Comparison of ENCODE assay signal across 14 mouse cellular contexts in genomic region chr2:102202211-102202770, GRCm38 (mm10). TPM values are rescaled to one million over a fixed set of nuclear protein-coding genes. Genes with fewer than 3 reads are reported as not detected.
DNase-seq lines count a peak whose midpoint lies in the region; ATAC-seq and TF ChIP-seq lines count a peak whose summit lies in the region.
"Had no signal": no experiment of that assay in that cellular context is flagged by ENCODE, and none has a peak within 500 bp of the region (broad histone marks: within the 10 kb centered on the region; RNA-seq: fewer than 3 reads in every experiment).

No protein-coding gene starts in this region.

- H3K27me3 ChIP-seq in forebrain, postnatal 0 days (ENCODE audit: insufficient read depth, low read length) = no peaks in the 10 kb centered on the region
- H3K27me3 ChIP-seq in forebrain, embryonic 12.5 days = no peaks in the 10 kb centered on the region
- no peaks in the 10 kb centered on the region for H3K27me3 ChIP-seq in neural tube, embryonic 14.5 days (ENCODE audit: control insufficient read depth, insufficient read depth, low read length)
- no peaks in the 10 kb centered on the region for H3K27me3 ChIP-seq in neural tube, embryonic 15.5 days (replicated peaks)
- H3K27me3 ChIP-seq: forebrain, embryonic 15.5 days had no signal

- no peak for TF ChIP-seq CTCF in forebrain, postnatal 0 days (IDR thresholded peaks at IDR 0.05; ENCODE audit: low read depth)

- WGBS in forebrain, postnatal 0 days = 44% methylated on average over 2 of the region's 2 CpGs
- WGBS in forebrain, embryonic 12.5 days = 79% methylated on average over 2 of the region's 2 CpGs
- 52% methylated on average over 2 of the region's 2 CpGs for WGBS in neural tube, embryonic 14.5 days
- 50% methylated on average over 2 of the region's 2 CpGs for WGBS in neural tube, embryonic 15.5 days

- peak; percentile 49; the same call in 1 of the 2 replicates for ATAC-seq in forebrain, postnatal 0 days
- ATAC-seq in forebrain, embryonic 12.5 days (ENCODE audit: low FRiP score) = no peak
- ATAC-seq in neural tube, embryonic 14.5 days (ENCODE audit: low read depth) = no peak
- ATAC-seq in neural tube, embryonic 15.5 days (ENCODE audit: low FRiP score) = no peak
- no peak for ATAC-seq in erythroid progenitor cell, adult 5-6 weeks (replicated peaks; ENCODE audit: low FRiP score, poor library complexity, severe bottlenecking)
- ATAC-seq: activated CD4-positive, CD25-positive, alpha-beta regulatory T cell, adult 4 months; forebrain, embryonic 15.5 days; hindbrain, embryonic 16.5 days; Patski had no signal

- no peak overlapping the region for H3K4me3 ChIP-seq in forebrain, postnatal 0 days (ENCODE audit: low read depth, low read length)
- H3K4me3 ChIP-seq in forebrain, embryonic 12.5 days (replicated peaks) = no peak overlapping the region
- no peak overlapping the region for H3K4me3 ChIP-seq in neural tube, embryonic 14.5 days (ENCODE audit: low read depth, low read length)
- no peak overlapping the region for H3K4me3 ChIP-seq in neural tube, embryonic 15.5 days (replicated peaks)
- H3K4me3 ChIP-seq: embryonic facial prominence, embryonic 13.5 days; forebrain, embryonic 15.5 days; heart, embryonic 13.5 days had no signal

- no peak overlapping the region for H3K4me2 ChIP-seq in forebrain, postnatal 0 days (ENCODE audit: low read depth)
- no peak overlapping the region for H3K4me2 ChIP-seq in forebrain, embryonic 12.5 days
- H3K4me2 ChIP-seq in neural tube, embryonic 14.5 days (ENCODE audit: low read depth, low read length) = no peak overlapping the region
- no peak overlapping the region for H3K4me2 ChIP-seq in neural tube, embryonic 15.5 days
- H3K4me2 ChIP-seq: embryonic facial prominence, embryonic 13.5 days; forebrain, embryonic 15.5 days; heart, embryonic 13.5 days had no signal

- H3K36me3 ChIP-seq in forebrain, postnatal 0 days (ENCODE audit: insufficient read depth) = no peaks in the 10 kb centered on the region
- no peaks in the 10 kb centered on the region for H3K36me3 ChIP-seq in forebrain, embryonic 12.5 days (replicated peaks)
- no peaks in the 10 kb centered on the region for H3K36me3 ChIP-seq in neural tube, embryonic 14.5 days (ENCODE audit: control insufficient read depth, insufficient read depth, low read length)
- H3K36me3 ChIP-seq in neural tube, embryonic 15.5 days = no peaks in the 10 kb centered on the region
- H3K36me3 ChIP-seq: embryonic facial prominence, embryonic 13.5 days; forebrain, embryonic 15.5 days; heart, embryonic 13.5 days had no signal

- H3K9me3 ChIP-seq in forebrain, postnatal 0 days (ENCODE audit: low read length) = no peaks in the 10 kb centered on the region
- H3K9me3 ChIP-seq in forebrain, embryonic 12.5 days = no peaks in the 10 kb centered on the region
- no peaks in the 10 kb centered on the region for H3K9me3 ChIP-seq in neural tube, embryonic 14.5 days (ENCODE audit: control insufficient read depth, low read length)
- no peaks in the 10 kb centered on the region for H3K9me3 ChIP-seq in neural tube, embryonic 15.5 days (replicated peaks)
- H3K9me3 ChIP-seq: embryonic facial prominence, embryonic 13.5 days; forebrain, embryonic 15.5 days; heart, embryonic 13.5 days had no signal

- peak; percentile 30 for DNase-seq in cerebellum, adult 9-11 months
- DNase-seq in cerebellum, postnatal 25 days = no peak
- DNase-seq in forebrain, postnatal 0 days = no peak
- no peak for DNase-seq in adrenal gland, adult (ENCODE audit: inconsistent age in 2 of 2, low spot score in 1 of 2)

- H3K9ac ChIP-seq in forebrain, postnatal 0 days = no peak overlapping the region
- H3K9ac ChIP-seq in forebrain, embryonic 12.5 days = no peak overlapping the region
- H3K9ac ChIP-seq in neural tube, embryonic 14.5 days (replicated peaks; ENCODE audit: low read depth, low read length) = no peak overlapping the region
- H3K9ac ChIP-seq in neural tube, embryonic 15.5 days (replicated peaks) = no peak overlapping the region
- H3K9ac ChIP-seq: embryonic facial prominence, embryonic 13.5 days; forebrain, embryonic 15.5 days; heart, embryonic 13.5 days had no signal

- no peak overlapping the region for H3K27ac ChIP-seq in forebrain, postnatal 0 days (ENCODE audit: low read depth, low read length)
- no peak overlapping the region for H3K27ac ChIP-seq in forebrain, embryonic 12.5 days
- 0 out of 2 replicates have a peak overlapping the region, but pooled peaks have one; percentile 13 for H3K27ac ChIP-seq in neural tube, embryonic 14.5 days (ENCODE audit: low read depth, low read length)
- H3K27ac ChIP-seq in neural tube, embryonic 15.5 days (replicated peaks) = no peak overlapping the region
- H3K27ac ChIP-seq: embryonic facial prominence, embryonic 13.5 days; heart, embryonic 13.5 days had no signal

- no peaks in the 10 kb centered on the region for H3K4me1 ChIP-seq in forebrain, postnatal 0 days (ENCODE audit: insufficient read depth)
- H3K4me1 ChIP-seq in forebrain, embryonic 12.5 days = peaks cover 20% of the 10 kb centered on the region
- H3K4me1 ChIP-seq in neural tube, embryonic 14.5 days (ENCODE audit: control insufficient read depth, insufficient read depth, low read length) = peaks cover 12% of the 10 kb centered on the region; the same call in 1 of the 2 replicates
- peaks cover 27% of the 10 kb centered on the region for H3K4me1 ChIP-seq in neural tube, embryonic 15.5 days
- H3K4me1 ChIP-seq: heart, embryonic 13.5 days had no signal

RNA-seq across cellular contexts. Expression of gene Ldlrad3, which starts 16.1 kb away (rescaled TPM):
- 20.9 and 23.4 TPM in 2 replicates for total RNA-seq in forebrain, postnatal 0 days (2014; rRNA removed)
- polyA plus RNA-seq in forebrain, postnatal 0 days (2015; fragmentation: Nextera tagmentation; extraction: Ambion mirVana) = 14.5 and 20.9 TPM in 2 replicates
- 56.7 and 56.8 TPM in 2 replicates for polyA plus RNA-seq in forebrain, embryonic 12.5 days (2016; fragmentation: Nextera tagmentation; extraction: Ambion mirVana)
- polyA plus RNA-seq in neural tube, embryonic 14.5 days (2014; fragmentation: Nextera tagmentation; extraction: Ambion mirVana) = 30.0 and 48.5 TPM in 2 replicates
- 30.7 and 32.6 TPM in 2 replicates for polyA plus RNA-seq in neural tube, embryonic 15.5 days (2015; fragmentation: Nextera tagmentation; extraction: Ambion mirVana)
- 2.9 and 8.8 TPM in 2 replicates for total RNA-seq in erythroid progenitor cell, adult 5-6 weeks (2015; ENCODE audit: low replicate concordance)
- total RNA-seq in erythroid progenitor cell, adult 5-6 weeks (2017; ENCODE audit: low replicate concordance) = 0.39 and 2.2 TPM in 2 replicates
